Mouse (Mus musculus) stomach, postnatal 0 days (tissue): ENCODE measurements around the gene Car6.

Experiments
- CTCF ChIP-seq: IDR thresholded peaks from 2 replicates; pipeline ENCODE4 v1.5.1; 2016; ENCODE audit warnings: antibody characterized with exemption, low read depth, mild to moderate bottlenecking, moderate library complexity
- EP300 ChIP-seq: optimal IDR thresholded peaks from 2 replicates; pipeline ENCODE3; 2016; ENCODE audit warnings: antibody characterized with exemption

- no peak for TF ChIP-seq CTCF
- no peak for TF ChIP-seq EP300
Observed at GRCm38 (mm10) chr4:150242745-150243144, 41.6 kb upstream of the Car6 start.
